Mouse (Mus musculus) stomach, postnatal 0 days (tissue): ENCODE results near the gene Zfp385a.
A peak's percentile ranks its signal among the peaks of the same experiment; 100 is the strongest.

Experiments
- CTCF ChIP-seq: IDR thresholded peaks from 2 replicates; pipeline ENCODE4 v1.5.1; 2016; ENCODE audit warnings: antibody characterized with exemption, low read depth, mild to moderate bottlenecking, moderate library complexity
- EP300 ChIP-seq: optimal IDR thresholded peaks from 2 replicates; pipeline ENCODE3; 2016; ENCODE audit warnings: antibody characterized with exemption

DNA sequence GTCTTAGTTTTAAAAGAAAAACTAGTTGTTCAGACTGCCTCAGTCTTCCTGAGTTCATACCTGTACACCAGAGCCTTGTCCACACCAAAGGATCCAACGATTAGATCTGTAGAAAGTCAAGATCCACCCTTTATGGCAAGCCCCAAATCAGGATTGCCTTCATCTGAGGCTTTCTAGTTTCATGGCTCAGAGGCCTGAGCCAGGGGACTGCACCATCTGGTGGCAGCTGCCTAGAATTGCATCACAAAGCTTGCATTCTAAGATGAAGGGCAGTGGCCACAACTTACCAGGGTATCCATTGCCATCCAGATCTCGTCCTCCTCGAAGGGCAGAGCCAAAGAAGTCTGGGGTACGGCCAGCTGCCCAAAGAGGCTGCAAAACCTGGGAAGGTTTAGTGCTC lies 13.0 kb upstream of the Zfp385a start:
- TF ChIP-seq CTCF (peak; percentile 91), EP300 (no peak)
